Mouse (Mus musculus) midbrain, embryonic 14.5 days (tissue): ENCODE measurements at regions not wholly inside any gene's neighbourhood (a gene's known extent, or its start where the extent isn't known, plus 50 kb on each side); places are given as distances from the start of the nearest gene placed in this dataset.

Experiments used
- ATAC-seq: fragments of 200-750 bp; cut with Nextera tagmentation; 2 replicates; pipeline ENCODE4 v1.8.0; 2017; ENCODE audit warnings: moderate number of reproducible peaks, moderate library complexity; ENCODE audit not compliant: low FRiP score, low TSS enrichment
- DNase-seq: peaks from one replicate; pipeline ENCODE4 v3.0.0-alpha.2; 2015
- H3K27ac ChIP-seq: fragments of 300-500 bp; sonication (generic); replicated peaks from 2 replicates; pipeline ENCODE4 v1.5.1; 2014; ENCODE audit warnings: mild to moderate bottlenecking, low read depth, low read length, moderate library complexity
- H3K27me3 ChIP-seq: fragments of 300-500 bp; sonication (generic); 2 replicates; pipeline ENCODE4 v1.6.1; 2014; ENCODE audit warnings: low read length, control low read depth, mixed read lengths; ENCODE audit not compliant: control insufficient read depth, insufficient read depth
- H3K36me3 ChIP-seq: fragments of 300-500 bp; sonication (generic); 2 replicates; pipeline ENCODE4 v1.6.1; 2014; ENCODE audit warnings: low read length, control low read depth; ENCODE audit not compliant: control insufficient read depth, insufficient read depth
- H3K4me1 ChIP-seq: fragments of 300-500 bp; sonication (generic); 2 replicates; pipeline ENCODE4 v1.6.1; 2014; ENCODE audit warnings: mild to moderate bottlenecking, antibody characterized with exemption, low read length, control low read depth; ENCODE audit not compliant: control insufficient read depth, insufficient read depth
- H3K4me2 ChIP-seq: fragments of 300-500 bp; sonication (generic); 2 replicates; pipeline ENCODE4 v1.6.1; 2014; ENCODE audit warnings: mild to moderate bottlenecking, low read length, moderate library complexity
- H3K4me3 ChIP-seq: fragments of 300-500 bp; sonication (generic); replicated peaks from 2 replicates; pipeline ENCODE4 v1.5.1; 2014; ENCODE audit warnings: low read depth, low read length
- H3K9ac ChIP-seq: fragments of 300-500 bp; sonication (generic); replicated peaks from 2 replicates; pipeline ENCODE4 v1.6.1; 2014; ENCODE audit warnings: mild to moderate bottlenecking, low read length, moderate library complexity
- H3K9me3 ChIP-seq: fragments of 300-500 bp; sonication (generic); 2 replicates; pipeline ENCODE4 v1.6.1; 2016; ENCODE audit warnings: low read length, control low read depth, mixed read lengths; ENCODE audit not compliant: control insufficient read depth
- WGBS: fragments of 180-500 bp; shearing (Covaris S2); extraction: QIAGEN DNeasy Blood & Tissue Kit; methylation state at CpG from one replicate; pipeline ENCODE4 v1.1.7; 2014; 5-methylcytosine and 5-hydroxymethylcytosine counted together

- H3K4me2 ChIP-seq: no peak overlapping the region
- no peaks in the 10 kb centered on the region for H3K4me1 ChIP-seq
- ATAC-seq (peak; percentile 79), DNase-seq (peak; percentile 87)
- no peaks in the 10 kb centered on the region for H3K9me3 ChIP-seq
- H3K9ac ChIP-seq: no peak overlapping the region
- H3K36me3 ChIP-seq: no peaks in the 10 kb centered on the region
- H3K27me3 ChIP-seq: no peaks in the 10 kb centered on the region
- H3K27ac ChIP-seq: no peak overlapping the region
- no peak overlapping the region for H3K4me3 ChIP-seq
- 47% methylated on average over 7 of the region's 7 CpGs for WGBS
These were observed 581.2 kb downstream of the Gm19410 start for GRCm38 (mm10) chr8:36346682-36347324.

- H3K9me3 ChIP-seq: no peaks in the 10 kb centered on the region
- H3K4me2 ChIP-seq: no peak overlapping the region
- H3K27me3 ChIP-seq: no peaks in the 10 kb centered on the region
- WGBS: 100% methylated on average over 1 of the region's 1 CpGs
- no peaks in the 10 kb centered on the region for H3K4me1 ChIP-seq
- ATAC-seq (no peak), DNase-seq (no peak)
- H3K4me3 ChIP-seq: no peak overlapping the region
- no peaks in the 10 kb centered on the region for H3K36me3 ChIP-seq
- no peak overlapping the region for H3K9ac ChIP-seq
- H3K27ac ChIP-seq: no peak overlapping the region
These were observed 582.5 kb downstream of the Gm19410 start for GRCm38 (mm10) chr8:36348067-36348466.

- H3K9ac ChIP-seq: no peak overlapping the region
- no peaks in the 10 kb centered on the region for H3K9me3 ChIP-seq
- H3K4me1 ChIP-seq: no peaks in the 10 kb centered on the region
- H3K27me3 ChIP-seq: no peaks in the 10 kb centered on the region
- H3K36me3 ChIP-seq: no peaks in the 10 kb centered on the region
- DNase-seq (no peak), ATAC-seq (no peak)
- 27% methylated on average over 3 of the region's 3 CpGs for WGBS
- no peak overlapping the region for H3K4me2 ChIP-seq
- no peak overlapping the region for H3K27ac ChIP-seq
- H3K4me3 ChIP-seq: no peak overlapping the region
These were observed 589.3 kb downstream of the Gm19410 start for GRCm38 (mm10) chr8:36354926-36355325.

GRCm38 (mm10) chr8:36358998-36359397 is 593.4 kb downstream of the Gm19410 start:
- Histone ChIP-seq H3K9me3 (no peaks in the 10 kb centered on the region), H3K4me1 (no peaks in the 10 kb centered on the region), H3K4me2 (no peak overlapping the region), H3K4me3 (no peak overlapping the region), H3K9ac (no peak overlapping the region), H3K27ac (no peak overlapping the region), H3K27me3 (no peaks in the 10 kb centered on the region), H3K36me3 (no peaks in the 10 kb centered on the region)
- 93% methylated on average over 2 of the region's 2 CpGs for WGBS
- ATAC-seq: no peak
- DNase-seq: no peak

GRCm38 (mm10) chr8:36361255-36361654 is 595.7 kb downstream of the Gm19410 start:
- H3K9ac ChIP-seq: no peak overlapping the region
- 16% methylated on average over 2 of the region's 2 CpGs for WGBS
- H3K27ac ChIP-seq: no peak overlapping the region
- no peak; the same call in 1 of the 2 replicates for ATAC-seq
- no peak overlapping the region for H3K4me3 ChIP-seq
- H3K9me3 ChIP-seq: no peaks in the 10 kb centered on the region
- H3K4me2 ChIP-seq: no peak overlapping the region
- H3K36me3 ChIP-seq: no peaks in the 10 kb centered on the region
- no peaks in the 10 kb centered on the region for H3K27me3 ChIP-seq
- H3K4me1 ChIP-seq: no peaks in the 10 kb centered on the region
- DNase-seq: peak; percentile 90

GRCm38 (mm10) chr8:36361818-36362217 is 596.2 kb downstream of the Gm19410 start:
- Histone ChIP-seq H3K4me2 (no peak overlapping the region), H3K27ac (no peak overlapping the region), H3K4me3 (no peak overlapping the region), H3K9me3 (no peaks in the 10 kb centered on the region), H3K36me3 (no peaks in the 10 kb centered on the region), H3K27me3 (no peaks in the 10 kb centered on the region), H3K9ac (no peak overlapping the region), H3K4me1 (no peaks in the 10 kb centered on the region)
- no peak for ATAC-seq
- DNase-seq: no peak
- WGBS: 63% methylated on average over 8 of the region's 8 CpGs

GRCm38 (mm10) chr8:36363291-36363690 is 597.7 kb downstream of the Gm19410 start:
- Histone ChIP-seq H3K36me3 (no peaks in the 10 kb centered on the region), H3K4me2 (no peak overlapping the region), H3K4me1 (no peaks in the 10 kb centered on the region), H3K4me3 (no peak overlapping the region), H3K9me3 (no peaks in the 10 kb centered on the region), H3K27ac (no peak overlapping the region), H3K27me3 (no peaks in the 10 kb centered on the region), H3K9ac (no peak overlapping the region)
- no peak for ATAC-seq
- 80% methylated on average over 9 of the region's 9 CpGs for WGBS
- DNase-seq: peak; percentile 31

GRCm38 (mm10) chr8:36364567-36365231 is 599.1 kb downstream of the Gm19410 start:
- no peaks in the 10 kb centered on the region for H3K9me3 ChIP-seq
- no peak overlapping the region for H3K9ac ChIP-seq
- ATAC-seq: no peak
- no peak overlapping the region for H3K27ac ChIP-seq
- no peak for DNase-seq
- WGBS: 61% methylated on average over 6 of the region's 6 CpGs
- no peaks in the 10 kb centered on the region for H3K27me3 ChIP-seq
- no peak overlapping the region for H3K4me2 ChIP-seq
- no peaks in the 10 kb centered on the region for H3K36me3 ChIP-seq
- H3K4me1 ChIP-seq: no peaks in the 10 kb centered on the region
- no peak overlapping the region for H3K4me3 ChIP-seq

GRCm38 (mm10) chr8:36365945-36366344 is 600.4 kb downstream of the Gm19410 start:
- no peaks in the 10 kb centered on the region for H3K9me3 ChIP-seq
- H3K27ac ChIP-seq: no peak overlapping the region
- no peak overlapping the region for H3K4me2 ChIP-seq
- H3K4me3 ChIP-seq: no peak overlapping the region
- no peak for ATAC-seq
- no peaks in the 10 kb centered on the region for H3K27me3 ChIP-seq
- DNase-seq: no peak
- H3K4me1 ChIP-seq: no peaks in the 10 kb centered on the region
- no peaks in the 10 kb centered on the region for H3K36me3 ChIP-seq
- H3K9ac ChIP-seq: no peak overlapping the region
- 77% methylated on average over 2 of the region's 2 CpGs for WGBS
